Mouse (Mus musculus) heart, embryonic 15.5 days (tissue): ENCODE measurements around the gene Metrnl. TPM values are rescaled to one million over a fixed set of nuclear protein-coding genes. Genes with fewer than 3 reads are reported as not detected.

Source experiments
- ATAC-seq: fragments of 200-750 bp; cut with Nextera tagmentation; replicated peaks from 2 replicates; pipeline ENCODE4 v1.8.0; 2017; ENCODE audit warnings: low read depth, moderate TSS enrichment; ENCODE audit not compliant: insufficient number of reproducible peaks, insufficient read depth, low FRiP score
- H3K27ac ChIP-seq: fragments of 300-500 bp; sonication (generic); 2 replicates; pipeline ENCODE4 v1.5.1; 2015; ENCODE audit warnings: mild to moderate bottlenecking, inconsistent platforms
- H3K27me3 ChIP-seq: fragments of 300-500 bp; sonication (generic); 2 replicates; pipeline ENCODE4 v1.6.1; 2015; ENCODE audit warnings: inconsistent platforms
- H3K36me3 ChIP-seq: fragments of 300-500 bp; sonication (generic); 2 replicates; pipeline ENCODE4 v1.6.1; 2015; ENCODE audit warnings: mild to moderate bottlenecking, inconsistent platforms
- H3K4me1 ChIP-seq: fragments of 300-500 bp; sonication (generic); replicated peaks from 2 replicates; pipeline ENCODE4 v1.6.1; 2015; ENCODE audit warnings: inconsistent platforms
- H3K4me2 ChIP-seq: fragments of 300-500 bp; sonication (generic); 2 replicates; pipeline ENCODE4 v1.6.1; 2015; ENCODE audit warnings: inconsistent platforms, mild to moderate bottlenecking, moderate library complexity
- H3K4me3 ChIP-seq: fragments of 300-500 bp; sonication (generic); 2 replicates; pipeline ENCODE4 v1.5.1; 2015; ENCODE audit warnings: mild to moderate bottlenecking, inconsistent platforms
- H3K9ac ChIP-seq: fragments of 300-500 bp; sonication (generic); 2 replicates; pipeline ENCODE4 v1.6.1; 2015; ENCODE audit warnings: mild to moderate bottlenecking, inconsistent platforms
- H3K9me3 ChIP-seq: fragments of 300-500 bp; sonication (generic); replicated peaks from 2 replicates; pipeline ENCODE4 v1.6.1; 2016; ENCODE audit warnings: inconsistent platforms
- WGBS: fragments of 180-500 bp; shearing (Covaris S2); methylation state at CpG from one replicate; pipeline ENCODE4 v1.1.7; 2015; ENCODE audit warnings: mixed read lengths; 5-methylcytosine and 5-hydroxymethylcytosine counted together
- polyA plus RNA-seq: library from polyadenylated mRNA; unstranded; fragments of >200 nt; fragmentation: Nextera tagmentation; extraction: Ambion mirVana; gene quantifications from 2 replicates; pipeline ENCODE4 v1.2.1, GENCODE M21; 2015

Metrnl gene
- polyA plus RNA-seq, 1 experiment from 2014 or later, result 19.5 TPM

- no peaks in the 10 kb centered on the region for H3K9me3 ChIP-seq
Measured at GRCm38 (mm10) chr11:121709278-121709677, 7.9 kb downstream of the Metrnl start.

DNA sequence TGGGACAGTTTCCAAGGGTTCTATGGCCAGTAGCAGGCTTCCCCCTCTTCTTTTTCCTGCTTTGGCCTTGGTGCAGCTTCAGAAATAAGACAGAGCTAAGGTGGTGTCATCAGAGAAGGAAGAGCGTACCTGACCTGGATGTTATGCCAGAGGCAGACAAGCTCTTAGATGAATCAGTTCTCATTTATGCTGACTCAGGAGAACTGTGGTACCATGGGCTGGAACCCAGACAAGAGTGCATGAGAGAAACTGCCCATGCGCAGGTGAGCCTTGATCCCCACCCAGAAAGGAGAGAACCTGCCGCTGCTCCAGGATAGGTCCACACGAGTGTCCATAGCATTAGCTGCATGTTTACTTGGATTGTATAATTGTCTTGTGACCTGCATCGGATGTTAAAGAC, 8.9 kb downstream of the Metrnl start:
- Histone ChIP-seq H3K4me3 (no peak overlapping the region), H3K4me2 (no peak overlapping the region), H3K9ac (no peak overlapping the region), H3K36me3 (0 out of 2 replicates have a peak, but pooled peaks cover under 1% of the 10 kb centered on the region), H3K4me1 (no peaks in the 10 kb centered on the region), H3K27me3 (no peaks in the 10 kb centered on the region), H3K9me3 (no peaks in the 10 kb centered on the region), H3K27ac (no peak overlapping the region)
- WGBS, result 91% methylated on average over 5 of the region's 5 CpGs
- ATAC-seq, result no peak

More at GRCm38 (mm10) chr11:121709278-121709677, 7.9 kb downstream of the Metrnl start:
- H3K4me3 ChIP-seq, result no peak overlapping the region
- no peak overlapping the region for H3K4me2 ChIP-seq
- H3K36me3 ChIP-seq, result no peaks in the 10 kb centered on the region
- H3K27me3 ChIP-seq, result peaks cover 2% of the 10 kb centered on the region; the same call in 1 of the 2 replicates
- H3K9ac ChIP-seq, result no peak overlapping the region
- H3K4me1 ChIP-seq, result 0 out of 2 replicates have a peak, but pooled peaks cover 4% of the 10 kb centered on the region
- ATAC-seq, result no peak
- no peak overlapping the region for H3K27ac ChIP-seq
- 57% methylated on average over 4 of the region's 4 CpGs for WGBS

- Histone ChIP-seq H3K27ac (no peak overlapping the region), H3K36me3 (peaks cover 22% of the 10 kb centered on the region), H3K4me2 (no peak overlapping the region), H3K4me1 (no peaks in the 10 kb centered on the region), H3K9me3 (no peaks in the 10 kb centered on the region), H3K27me3 (no peaks in the 10 kb centered on the region), H3K9ac (no peak overlapping the region), H3K4me3 (no peak overlapping the region)
- WGBS, result 82% methylated on average over 6 of the region's 6 CpGs
- no peak for ATAC-seq
Measured at GRCm38 (mm10) chr11:121712987-121713386, 11.6 kb downstream of the Metrnl start.

- Histone ChIP-seq H3K27me3 (no peaks in the 10 kb centered on the region), H3K4me3 (no peak overlapping the region), H3K4me1 (no peaks in the 10 kb centered on the region), H3K9me3 (no peaks in the 10 kb centered on the region), H3K27ac (no peak overlapping the region), H3K9ac (no peak overlapping the region), H3K36me3 (peaks cover 22% of the 10 kb centered on the region), H3K4me2 (no peak overlapping the region)
- ATAC-seq, result no peak
- 93% methylated on average over 2 of the region's 2 CpGs for WGBS
Measured at GRCm38 (mm10) chr11:121713569-121713968, 12.2 kb downstream of the Metrnl start.

GRCm38 (mm10) chr11:121714745-121715485, 13.6 kb downstream of the Metrnl start:
- no peak overlapping the region for H3K9ac ChIP-seq
- no peak for ATAC-seq
- H3K27ac ChIP-seq, result no peak overlapping the region
- no peak overlapping the region for H3K4me3 ChIP-seq
- H3K4me2 ChIP-seq, result no peak overlapping the region
- WGBS, result 62% methylated on average over 2 of the region's 2 CpGs
- no peaks in the 10 kb centered on the region for H3K9me3 ChIP-seq
- no peaks in the 10 kb centered on the region for H3K27me3 ChIP-seq
- peaks cover 22% of the 10 kb centered on the region for H3K36me3 ChIP-seq
- no peaks in the 10 kb centered on the region for H3K4me1 ChIP-seq

DNA sequence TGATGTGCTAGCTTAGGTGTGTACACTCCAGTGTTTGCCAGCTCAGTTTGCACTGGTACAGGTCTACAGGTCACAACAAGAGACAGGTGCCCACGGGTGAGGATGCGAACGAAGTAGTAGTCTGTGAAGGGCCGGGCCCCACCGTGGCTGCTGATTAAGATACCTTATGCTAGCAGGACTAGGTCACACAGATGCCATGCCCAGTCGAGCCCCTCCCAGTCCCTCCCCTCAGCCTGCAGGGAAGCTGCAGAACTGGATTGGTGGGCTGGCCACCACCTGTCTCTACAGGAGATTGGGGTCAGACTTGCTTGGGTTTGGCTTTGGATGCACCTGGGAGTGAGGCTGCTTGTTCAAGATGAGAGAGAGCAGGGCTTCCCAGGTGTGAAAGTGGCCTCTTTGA, 16.4 kb downstream of the Metrnl start:
- Histone ChIP-seq H3K4me3 (no peak overlapping the region), H3K27ac (no peak overlapping the region), H3K9me3 (no peaks in the 10 kb centered on the region), H3K4me1 (no peaks in the 10 kb centered on the region), H3K36me3 (peaks cover 22% of the 10 kb centered on the region), H3K27me3 (no peaks in the 10 kb centered on the region), H3K4me2 (no peak overlapping the region), H3K9ac (no peak overlapping the region)
- 61% methylated on average over 6 of the region's 6 CpGs for WGBS
- no peak for ATAC-seq

DNA sequence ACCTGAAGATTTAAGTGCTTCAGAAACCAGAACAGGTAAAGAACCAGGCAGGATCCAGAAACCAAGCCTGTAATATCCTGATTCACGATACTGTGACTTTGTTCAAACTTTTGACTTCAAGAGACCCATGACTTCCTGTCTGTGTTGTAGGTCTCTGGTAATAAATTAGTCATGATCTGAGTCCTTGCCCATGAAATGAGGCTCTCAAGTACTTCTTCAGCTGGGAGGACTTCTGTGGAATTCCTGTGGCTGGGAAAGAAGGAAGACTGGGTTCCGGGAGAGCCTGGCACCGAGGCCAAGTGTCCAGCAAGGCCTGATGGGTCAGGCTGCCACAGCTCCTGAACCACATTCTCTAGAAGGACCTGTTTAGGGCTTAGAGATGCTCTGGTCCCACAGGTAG, 19.4 kb downstream of the Metrnl start:
- Histone ChIP-seq H3K36me3 (peaks cover 17% of the 10 kb centered on the region), H3K4me3 (no peak overlapping the region), H3K9ac (no peak overlapping the region), H3K27me3 (no peaks in the 10 kb centered on the region), H3K4me1 (no peaks in the 10 kb centered on the region), H3K27ac (no peak overlapping the region), H3K4me2 (no peak overlapping the region), H3K9me3 (no peaks in the 10 kb centered on the region)
- WGBS, result 76% methylated on average over 3 of the region's 3 CpGs
- ATAC-seq, result no peak

DNA sequence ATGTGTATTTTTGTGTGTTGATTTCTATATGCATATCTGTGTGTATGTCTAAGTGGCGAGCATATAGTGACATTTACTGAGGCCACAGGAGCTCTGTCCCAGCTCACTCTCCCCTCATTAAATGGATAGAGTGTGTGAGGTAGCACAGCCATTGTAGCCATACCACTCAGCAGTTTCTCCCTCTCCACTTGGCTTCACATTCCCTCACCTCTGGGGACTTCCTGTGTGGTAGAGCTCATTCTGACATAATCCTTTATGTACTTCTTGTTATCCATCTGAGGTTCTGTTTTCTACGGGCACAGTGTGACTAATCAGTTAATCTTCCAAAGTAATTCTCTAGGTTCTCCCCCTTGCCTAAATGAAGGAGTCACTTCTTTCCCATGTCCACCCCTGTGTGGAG, 21.1 kb downstream of the Metrnl start:
- Histone ChIP-seq H3K27me3 (no peaks in the 10 kb centered on the region), H3K27ac (no peak overlapping the region), H3K4me3 (no peak overlapping the region), H3K9me3 (no peaks in the 10 kb centered on the region), H3K4me1 (no peaks in the 10 kb centered on the region), H3K4me2 (no peak overlapping the region), H3K36me3 (0 out of 2 replicates have a peak, but pooled peaks cover under 1% of the 10 kb centered on the region), H3K9ac (no peak overlapping the region)
- ATAC-seq, result no peak
- WGBS, result 58% methylated on average over 2 of the region's 2 CpGs

GRCm38 (mm10) chr11:121726625-121727024, 25.3 kb downstream of the Metrnl start:
- no peak overlapping the region for H3K27ac ChIP-seq
- no peak overlapping the region for H3K4me2 ChIP-seq
- H3K27me3 ChIP-seq, result no peaks in the 10 kb centered on the region
- WGBS, result 58% methylated on average over 2 of the region's 2 CpGs
- H3K4me1 ChIP-seq, result no peaks in the 10 kb centered on the region
- H3K4me3 ChIP-seq, result no peak overlapping the region
- H3K9me3 ChIP-seq, result no peaks in the 10 kb centered on the region
- no peak overlapping the region for H3K9ac ChIP-seq
- no peaks in the 10 kb centered on the region for H3K36me3 ChIP-seq
- ATAC-seq, result no peak

DNA sequence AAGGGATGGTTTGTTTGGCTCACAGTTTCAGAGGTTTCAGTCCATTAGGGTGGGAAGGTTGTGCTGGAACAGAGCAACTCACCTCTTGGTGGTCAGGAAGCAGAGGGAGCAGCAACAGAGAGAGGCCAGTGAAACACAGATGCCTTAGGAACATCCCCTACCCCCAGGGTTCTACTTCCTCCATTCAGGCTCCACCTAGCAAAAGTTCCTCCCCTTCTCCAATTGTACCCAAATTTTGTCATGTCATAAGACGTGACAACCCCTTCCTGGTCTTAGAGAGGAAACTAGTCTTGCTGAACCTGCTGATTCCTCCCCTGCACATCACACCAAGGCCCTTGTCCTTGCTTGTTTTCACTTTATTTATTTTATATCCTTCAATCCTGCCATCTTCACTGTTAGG, 32.8 kb downstream of the Metrnl start:
- Histone ChIP-seq H3K4me1 (no peaks in the 10 kb centered on the region), H3K27me3 (no peaks in the 10 kb centered on the region), H3K9ac (no peak overlapping the region), H3K36me3 (no peaks in the 10 kb centered on the region), H3K9me3 (no peaks in the 10 kb centered on the region), H3K27ac (no peak overlapping the region), H3K4me2 (no peak overlapping the region), H3K4me3 (no peak overlapping the region)
- WGBS, result 70% methylated on average over 1 of the region's 1 CpGs
- ATAC-seq, result no peak

GRCm38 (mm10) chr11:121734892-121735291, 33.5 kb downstream of the Metrnl start:
- Histone ChIP-seq H3K9me3 (no peaks in the 10 kb centered on the region), H3K27ac (no peak overlapping the region), H3K9ac (no peak overlapping the region), H3K36me3 (no peaks in the 10 kb centered on the region), H3K4me1 (no peaks in the 10 kb centered on the region), H3K27me3 (no peaks in the 10 kb centered on the region), H3K4me3 (no peak overlapping the region), H3K4me2 (no peak overlapping the region)
- no peak for ATAC-seq
- WGBS, result 14% methylated on average over 1 of the region's 1 CpGs

GRCm38 (mm10) chr11:121738616-121739015, 37.3 kb downstream of the Metrnl start:
- Histone ChIP-seq H3K4me1 (no peaks in the 10 kb centered on the region), H3K9ac (no peak overlapping the region), H3K27ac (no peak overlapping the region), H3K27me3 (no peaks in the 10 kb centered on the region), H3K36me3 (no peaks in the 10 kb centered on the region), H3K9me3 (no peaks in the 10 kb centered on the region), H3K4me2 (no peak overlapping the region), H3K4me3 (no peak overlapping the region)
- no peak for ATAC-seq
- WGBS, result 66% methylated on average over 3 of the region's 3 CpGs
